8 mouse cellular contexts compared by ENCODE assay signal in genomic region chr1:24099926-24100869, GRCm38 (mm10). TPM values are rescaled to one million over a fixed set of nuclear protein-coding genes. Genes with fewer than 3 reads are reported as not detected.
DNase-seq lines count a peak whose midpoint lies in the region; ATAC-seq lines count a peak whose summit lies in the region.

Gene Fam135a (minus strand): TSS chr1:24100341.

- H3K4me2 ChIP-seq in intestine, embryonic 16.5 days (ENCODE audit: low read depth, low read length), result peak within 1 kb of the TSS; percentile 87

- peak; percentile 90 for DNase-seq in adrenal gland, adult 8-10 months
- DNase-seq in embryo, embryonic 11.5 days (ENCODE audit: low read depth, low spot score), result peak; percentile 93
- peak; percentile 31 for DNase-seq in gonadal fat pad, adult 2 months (ENCODE audit: low read depth)
- peak; percentile 92 to 96 for DNase-seq in left cerebral cortex, postnatal 25 days (ENCODE audit: low spot score in 2 of 2)
- DNase-seq in mesoderm, embryonic 11.5 days (ENCODE audit: low read depth, low spot score), result peak; percentile 97
- DNase-seq in right cerebral cortex, postnatal 36 days (ENCODE audit: low spot score in 2 of 2), result peak; percentile 88 to 91
- DNase-seq in urinary bladder, postnatal 4 days (ENCODE audit: low spot score in 2 of 2), result peak; percentile 93 to 97

- under 1% methylated on average over 71 of the region's 88 CpGs for WGBS in intestine, embryonic 16.5 days

- no peaks in the 10 kb centered on the region for H3K27me3 ChIP-seq in intestine, embryonic 16.5 days (replicated peaks; ENCODE audit: control insufficient read depth, insufficient read depth, low read length)

- peak within 1 kb of the TSS; percentile 84 for H3K4me3 ChIP-seq in intestine, embryonic 16.5 days (ENCODE audit: low read length)

- no peaks in the 10 kb centered on the region for H3K9me3 ChIP-seq in intestine, embryonic 16.5 days (ENCODE audit: control insufficient read depth, low read length)

- intact Hi-C loops in left cerebral cortex, postnatal 25 days (cut with DNase I), result loop anchor here (2.0 kb wide), 1 partner anchor 73 kb away; no protein-coding TSS in a partner anchor

- 0 out of 2 replicates have a peak, but pooled peaks cover 4% of the 10 kb centered on the region for H3K4me1 ChIP-seq in intestine, embryonic 16.5 days (ENCODE audit: control insufficient read depth, insufficient read depth, low read length)

- ATAC-seq in intestine, embryonic 16.5 days, result peak; percentile 88

- peak within 1 kb of the TSS; percentile 93 for H3K9ac ChIP-seq in intestine, embryonic 16.5 days (ENCODE audit: low read depth, low read length)

- peak within 1 kb of the TSS; percentile 86 for H3K27ac ChIP-seq in intestine, embryonic 16.5 days (ENCODE audit: low read length)

- H3K36me3 ChIP-seq in intestine, embryonic 16.5 days (ENCODE audit: control insufficient read depth, insufficient read depth, low read length), result no peaks in the 10 kb centered on the region

RNA-seq across cellular contexts. Expression of gene Fam135a, which starts in this region (rescaled TPM):
- 10 to 100 TPM; 17.6 to 32.0 (median 22.6) TPM for total RNA-seq in adrenal gland, adult 8-10 months (2022)
- 6.9 and 7.1 TPM in 2 replicates for polyA plus RNA-seq in gonadal fat pad, adult 2 months (2012; rRNA removed)
- polyA plus RNA-seq in intestine, embryonic 16.5 days (2015; fragmentation: Nextera tagmentation; extraction: Ambion mirVana), result 31.3 and 31.8 TPM in 2 replicates
- total RNA-seq in left cerebral cortex, postnatal 25 days (2021), result 10 to 100 TPM; 27.1 to 31.0 TPM

Comparison
In these comparisons a context has a peak if more than half of its experiments do, and no peak if none do; other contexts are left out.
1. Peak in every context shown above with its lines: DNase-seq, ATAC-seq, H3K4me3 ChIP-seq and H3K27ac ChIP-seq.
2. DNase-seq: peak in every context shown above with its lines; median percentile 97 in mesoderm, embryonic 11.5 days; 95 in urinary bladder, postnatal 4 days; 94 in left cerebral cortex, postnatal 25 days; 93 in embryo, embryonic 11.5 days; 90 in adrenal gland, adult 8-10 months; 90 in right cerebral cortex, postnatal 36 days; 31 in gonadal fat pad, adult 2 months.